Mouse (Mus musculus) bone marrow macrophage, adult 2 months (primary cell): Measurements from ENCODE around the gene Cdk14.

Experiments
- CTCF ChIP-seq: IDR thresholded peaks from 2 replicates; pipeline ENCODE4 v1.5.1; 2012; ENCODE audit warnings: low read depth, mild to moderate bottlenecking, low read length, moderate library complexity
- POLR2A ChIP-seq: IDR thresholded peaks from 2 replicates; pipeline ENCODE4 v1.6.1; 2012; ENCODE audit warnings: mild to moderate bottlenecking, low read depth, low read length, borderline replicate concordance

DNA sequence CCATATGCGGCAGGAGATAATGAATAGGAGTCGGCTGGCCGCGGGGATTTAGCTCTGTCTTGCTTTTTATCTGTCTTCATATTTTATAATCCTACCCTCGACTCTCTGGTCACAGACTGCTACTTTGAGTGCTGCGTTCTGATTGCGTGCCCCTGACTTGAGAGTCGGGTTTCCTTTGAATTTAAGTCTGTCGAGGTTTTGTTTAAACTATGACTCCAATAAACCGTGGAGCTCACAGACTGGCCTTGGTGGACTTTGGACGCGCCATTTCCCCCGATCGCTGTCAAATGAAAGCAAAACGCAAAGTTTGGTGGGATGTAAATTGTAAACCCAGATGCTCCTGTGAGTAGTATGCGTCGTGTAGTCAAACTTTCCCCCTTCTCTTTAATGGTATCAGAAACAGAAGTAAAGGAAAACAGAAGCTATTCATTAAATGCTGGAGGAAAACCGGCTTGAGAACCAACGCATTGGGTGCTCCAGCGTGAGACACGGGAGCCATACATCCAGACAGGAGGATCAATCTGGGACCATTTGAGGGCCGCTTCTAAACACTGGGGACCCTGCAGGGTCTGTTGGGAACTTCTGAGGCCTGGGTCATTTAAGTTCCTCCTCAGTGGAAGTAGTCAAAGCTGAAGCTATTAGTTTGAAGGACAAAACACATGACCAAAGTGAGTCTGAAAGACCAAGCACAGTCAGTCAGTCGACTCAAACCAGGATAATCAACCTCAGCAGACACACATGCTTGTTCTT is 661.6 kb downstream of the Cdk14 start:
- no peak for TF ChIP-seq CTCF
- no peak for TF ChIP-seq POLR2A
